Mouse (Mus musculus) midbrain, postnatal 0 days (tissue): Measurements from ENCODE around the gene Mettl17. TPM values are rescaled to one million over a fixed set of nuclear protein-coding genes. Genes with fewer than 3 reads are reported as not detected.

Experiments used
- ATAC-seq: fragments of 200-750 bp; cut with Nextera tagmentation; 2 replicates; pipeline ENCODE4 v1.8.0; 2017; ENCODE audit warnings: moderate number of reproducible peaks, mild to moderate bottlenecking, moderate TSS enrichment, moderate library complexity; ENCODE audit not compliant: low FRiP score
- DNase-seq: peaks from one replicate; pipeline ENCODE4 v3.0.0-alpha.2; 2015; ENCODE audit warnings: low spot score
- H3K27ac ChIP-seq: fragments of 300-500 bp; sonication (generic); 2 replicates; pipeline ENCODE4 v1.5.1; 2014; ENCODE audit warnings: low read depth, mild to moderate bottlenecking, low read length, mixed read lengths
- H3K27me3 ChIP-seq: fragments of 300-500 bp; sonication (generic); 2 replicates; pipeline ENCODE4 v1.6.1; 2014; ENCODE audit warnings: low read length, control low read depth, mixed read lengths; ENCODE audit not compliant: insufficient read depth
- H3K36me3 ChIP-seq: fragments of 300-500 bp; sonication (generic); 2 replicates; pipeline ENCODE4 v1.6.1; 2014; ENCODE audit warnings: low read length, control low read depth, mixed read lengths; ENCODE audit not compliant: insufficient read depth
- H3K4me1 ChIP-seq: fragments of 300-500 bp; sonication (generic); 2 replicates; pipeline ENCODE4 v1.6.1; 2014; ENCODE audit warnings: mild to moderate bottlenecking, control low read depth, antibody characterized with exemption, low read length, mixed read lengths; ENCODE audit not compliant: insufficient read depth
- H3K4me2 ChIP-seq: fragments of 300-500 bp; sonication (generic); 2 replicates; pipeline ENCODE4 v1.6.1; 2014; ENCODE audit warnings: low read depth, mild to moderate bottlenecking, low read length, mixed read lengths; ENCODE audit not compliant: poor library complexity, severe bottlenecking
- H3K4me3 ChIP-seq: fragments of 300-500 bp; sonication (generic); 2 replicates; pipeline ENCODE4 v1.5.1; 2014; ENCODE audit warnings: low read depth, mild to moderate bottlenecking, low read length, moderate library complexity
- H3K9ac ChIP-seq: fragments of 300-500 bp; sonication (generic); replicated peaks from 2 replicates; pipeline ENCODE4 v1.6.1; 2014; ENCODE audit warnings: mild to moderate bottlenecking, low read length, moderate library complexity, mixed read lengths; ENCODE audit not compliant: poor library complexity, severe bottlenecking
- H3K9me3 ChIP-seq: fragments of 300-500 bp; sonication (generic); 2 replicates; pipeline ENCODE4 v1.6.1; 2016; ENCODE audit warnings: low read length, control low read depth
- CTCF ChIP-seq: IDR thresholded peaks from 2 replicates; pipeline ENCODE4 v1.5.1; 2016; ENCODE audit warnings: antibody characterized with exemption, mild to moderate bottlenecking
- whole genome bisulfite sequencing: fragments of 180-500 bp; shearing (Covaris S2); extraction: QIAGEN DNeasy Blood & Tissue Kit; methylation state at CpG from one replicate; pipeline ENCODE4 v1.1.7; 2014; 5-methylcytosine and 5-hydroxymethylcytosine counted together
- polyA plus RNA-seq: library from polyadenylated mRNA; unstranded; fragments of >200 nt; fragmentation: Nextera tagmentation; extraction: Ambion mirVana; gene quantifications from 2 replicates; pipeline ENCODE4 v1.2.1, GENCODE M21; 2015
- total RNA-seq: library from RNA; depleted of rRNA; stranded (reverse); fragments of >200 nt; gene quantifications from 2 replicates; pipeline ENCODE4 v1.2.3, GENCODE M21; 2014

Mettl17 gene
- total and polyA plus RNA-seq, 2 experiments from 2014 or later: 71.6 to 91.4 TPM

DNA sequence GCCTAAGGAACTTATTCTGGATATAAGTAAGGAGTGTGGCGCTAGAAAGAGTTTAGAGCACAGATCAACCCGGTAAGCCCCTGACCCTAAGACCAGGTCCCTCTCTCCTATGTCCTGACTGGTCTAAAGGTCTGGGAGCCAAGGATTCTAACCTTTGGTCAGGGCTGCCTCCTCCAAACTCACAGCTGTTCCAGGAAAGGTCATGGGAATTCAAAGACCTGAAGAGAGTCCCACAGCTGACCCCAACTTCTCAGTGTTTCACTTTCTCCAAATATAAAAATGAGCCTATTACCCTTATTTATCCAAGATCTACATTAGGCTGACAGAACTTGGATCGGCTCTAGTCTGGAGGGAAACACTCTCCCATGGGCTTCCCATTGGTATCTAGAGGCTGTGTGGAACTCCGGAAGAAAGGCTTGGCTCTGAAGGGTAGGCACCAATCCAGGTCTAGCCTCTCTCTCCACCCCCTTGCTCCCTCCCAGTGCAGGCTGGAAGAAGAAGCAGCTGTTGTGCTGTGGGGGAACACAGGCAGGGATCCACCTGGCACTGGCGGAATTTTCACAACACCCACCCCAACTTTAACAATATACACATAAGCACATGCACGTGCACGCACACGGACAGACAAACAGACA, 44.8 kb downstream of the Mettl17 start:
- DNase-seq (peak; percentile 81), ATAC-seq (no peak)
- Histone ChIP-seq H3K4me3 (no peak overlapping the region), H3K36me3 (no peaks in the 10 kb centered on the region), H3K9ac (no peak overlapping the region), H3K4me1 (no peaks in the 10 kb centered on the region), H3K27me3 (no peaks in the 10 kb centered on the region), H3K9me3 (no peaks in the 10 kb centered on the region), H3K4me2 (no peak overlapping the region), H3K27ac (peak overlapping the region; percentile 49; the same call in 1 of the 2 replicates)
- TF ChIP-seq CTCF: no peak
- WGBS: 68% methylated on average over 8 of the region's 8 CpGs

DNA sequence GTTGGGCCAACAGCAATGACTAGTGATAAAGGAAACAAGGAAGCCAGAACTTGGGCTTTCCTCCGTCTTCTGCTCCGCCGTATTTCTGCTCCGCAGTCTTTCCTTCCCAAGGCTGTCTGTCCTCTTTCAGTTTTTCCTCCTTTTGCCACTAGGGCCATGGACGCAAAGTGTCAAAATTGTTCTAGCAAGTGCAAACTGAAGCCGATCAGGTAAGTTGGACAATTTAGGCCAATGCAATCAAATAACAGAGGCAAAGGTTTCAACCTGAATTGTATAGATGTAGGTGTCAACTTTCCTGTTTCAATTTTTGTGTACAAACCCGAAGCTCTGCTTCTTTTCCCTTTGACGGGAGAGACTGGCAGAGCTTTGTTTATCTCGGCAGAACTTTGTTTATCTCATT, 45.3 kb downstream of the Mettl17 start:
- Histone ChIP-seq H3K36me3 (no peaks in the 10 kb centered on the region), H3K27ac (peak overlapping the region; percentile 49), H3K4me2 (no peak overlapping the region), H3K27me3 (no peaks in the 10 kb centered on the region), H3K4me3 (no peak overlapping the region), H3K4me1 (no peaks in the 10 kb centered on the region), H3K9ac (no peak overlapping the region), H3K9me3 (no peaks in the 10 kb centered on the region)
- ATAC-seq (no peak), DNase-seq (no peak)
- 0 out of 2 replicates have a peak, but pooled peaks have one; percentile 25 for TF ChIP-seq CTCF
- 69% methylated on average over 9 of the region's 9 CpGs for WGBS

DNA sequence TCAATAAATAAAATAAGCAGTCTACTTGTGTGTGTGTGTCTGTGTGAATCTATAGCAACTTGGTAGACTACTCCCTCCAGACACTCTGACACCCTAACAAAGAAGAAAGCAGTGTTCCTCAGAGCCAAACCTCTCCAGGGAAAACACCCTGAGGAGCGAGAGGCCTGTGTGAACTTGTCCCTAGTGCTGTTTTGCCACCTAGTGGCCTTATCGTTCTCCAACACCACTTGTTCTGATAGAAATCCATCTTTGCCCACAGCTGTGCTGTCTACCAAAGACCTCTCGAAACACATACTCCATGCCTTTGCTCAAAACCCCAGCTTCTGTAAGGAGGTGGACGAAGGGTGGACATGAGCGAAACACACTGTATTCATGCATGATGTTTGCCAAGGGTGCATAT, 46.2 kb downstream of the Mettl17 start:
- H3K36me3 ChIP-seq: no peaks in the 10 kb centered on the region
- DNase-seq: peak; percentile 91
- ATAC-seq: peak; percentile 67; the same call in 1 of the 2 replicates
- H3K9ac ChIP-seq: no peak overlapping the region
- no peaks in the 10 kb centered on the region for H3K9me3 ChIP-seq
- WGBS: 32% methylated on average over 5 of the region's 5 CpGs
- H3K4me1 ChIP-seq: no peaks in the 10 kb centered on the region
- H3K27me3 ChIP-seq: no peaks in the 10 kb centered on the region
- no peak overlapping the region for H3K4me3 ChIP-seq
- TF ChIP-seq CTCF: peak; percentile 86
- H3K4me2 ChIP-seq: no peak overlapping the region
- H3K27ac ChIP-seq: no peak overlapping the region

DNA sequence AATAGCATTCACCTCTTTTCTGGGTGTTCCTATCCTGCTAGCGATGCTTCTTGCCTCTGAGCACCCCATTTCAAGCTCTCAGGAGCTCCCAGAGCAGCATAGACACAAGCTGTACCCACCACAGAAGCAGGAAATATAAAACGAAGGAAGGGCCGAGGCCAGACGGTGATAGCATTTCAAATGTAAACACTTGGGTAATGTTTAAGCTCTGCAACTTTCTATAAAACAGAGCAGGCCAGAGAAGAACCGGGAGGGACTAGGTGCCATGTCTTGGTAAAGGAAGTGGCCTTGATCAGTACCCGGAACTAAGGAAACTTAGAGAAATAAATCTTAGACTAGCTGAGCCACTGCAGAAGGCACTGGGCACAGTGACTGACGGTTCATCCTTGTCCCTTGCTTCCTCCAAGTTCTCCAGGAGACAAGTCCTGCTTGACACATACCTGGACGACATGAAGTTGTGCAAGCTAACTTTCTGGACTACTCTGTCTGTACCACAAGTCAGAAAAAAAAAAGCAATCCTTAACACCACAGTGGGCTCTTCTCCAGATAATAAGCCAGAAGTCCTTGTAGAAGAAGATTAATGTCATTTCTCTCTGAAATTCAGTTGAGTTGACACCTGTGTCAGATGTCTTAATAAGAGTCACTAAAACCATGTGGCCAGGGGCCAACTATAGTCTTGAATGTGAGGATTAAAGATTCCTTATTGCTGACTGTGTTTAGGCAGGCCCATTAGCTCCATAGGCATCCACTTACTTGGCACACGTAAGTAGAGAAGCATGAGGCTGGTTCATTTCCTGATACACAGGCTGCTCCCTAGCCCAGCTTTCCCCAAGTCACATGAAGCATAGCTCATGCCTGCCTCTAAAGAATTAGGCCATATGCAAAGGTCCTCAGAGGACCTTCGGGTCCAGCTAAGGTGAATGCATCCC, 47.7 kb downstream of the Mettl17 start:
- no peak overlapping the region for H3K4me3 ChIP-seq
- TF ChIP-seq CTCF: no peak
- no peak overlapping the region for H3K27ac ChIP-seq
- 68% methylated on average over 10 of the region's 10 CpGs for WGBS
- H3K9ac ChIP-seq: no peak overlapping the region
- H3K36me3 ChIP-seq: no peaks in the 10 kb centered on the region
- ATAC-seq (no peak), DNase-seq (no peak)
- H3K4me1 ChIP-seq: no peaks in the 10 kb centered on the region
- H3K4me2 ChIP-seq: no peak overlapping the region
- no peaks in the 10 kb centered on the region for H3K27me3 ChIP-seq
- no peaks in the 10 kb centered on the region for H3K9me3 ChIP-seq

DNA sequence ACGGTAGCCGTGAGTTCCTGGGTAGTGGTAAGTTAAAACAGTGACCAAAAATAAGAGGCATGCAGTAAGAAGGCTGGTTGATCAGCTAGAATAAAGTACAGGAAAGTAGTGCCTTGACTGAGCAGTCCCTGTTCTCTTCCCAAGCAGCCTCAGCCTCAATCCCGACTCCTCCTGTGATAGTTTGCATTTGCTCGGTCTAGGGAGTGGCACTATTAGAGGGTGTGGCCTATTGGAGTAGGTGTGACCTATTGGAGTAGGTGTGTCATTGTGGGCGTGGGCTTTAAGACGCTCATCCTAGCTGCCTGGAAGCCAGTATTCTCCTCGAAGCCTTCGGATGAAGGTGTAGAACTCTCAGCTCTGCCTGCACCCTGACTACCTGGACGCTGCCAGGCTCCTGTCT, 54.4 kb downstream of the Mettl17 start:
- Histone ChIP-seq H3K27ac (no peak overlapping the region), H3K4me3 (no peak overlapping the region), H3K9ac (no peak overlapping the region), H3K9me3 (no peaks in the 10 kb centered on the region), H3K27me3 (no peaks in the 10 kb centered on the region), H3K36me3 (no peaks in the 10 kb centered on the region), H3K4me1 (no peaks in the 10 kb centered on the region), H3K4me2 (no peak overlapping the region)
- no peak for DNase-seq
- no peak for TF ChIP-seq CTCF
- 87% methylated on average over 9 of the region's 9 CpGs for WGBS
- ATAC-seq: no peak
